Mouse (Mus musculus): ENCODE results near the gene Tspear. TPM values are rescaled to one million over a fixed set of nuclear protein-coding genes. Genes with fewer than 3 reads are reported as not detected.
A peak's percentile ranks its signal among the peaks of the same experiment; 100 is the strongest.

Tspear gene
- total and polyA plus RNA-seq, 3 experiments = 1.8 to 3.8 TPM; not detected in 1

- H3K27me3 ChIP-seq (ENCODE audit: control insufficient read depth in 1 of 2, insufficient read depth in 2 of 2, low read length in 2 of 2) = peaks cover 2 to 5% of the 10 kb centered on the region in 2 experiments; a peak in 3 of 4 replicates
- H3K4me1 ChIP-seq (ENCODE audit: control insufficient read depth in 1 of 2, insufficient read depth in 2 of 2, low read length in 2 of 2) = no peaks in the 10 kb centered on the region
- no peak within 1 kb of the TSS for H3K9ac ChIP-seq (ENCODE audit: control insufficient read depth, low read depth, low read length, poor library complexity, severe bottlenecking)
- H3K4me3 ChIP-seq (ENCODE audit: control insufficient read depth in 1 of 2, insufficient read depth in 1 of 2, low read depth in 2 of 2, low read length in 2 of 2) = no peak within 1 kb of the TSS
- no peaks in the 10 kb centered on the region for H3K79me2 ChIP-seq (ENCODE audit: control insufficient read depth, insufficient read depth, low read length, poor library complexity)
- TF ChIP-seq GABPA (IDR thresholded peaks at IDR 0.05; ENCODE audit: low read depth, low read length) (no peak), TCF12 (IDR thresholded peaks at IDR 0.05; ENCODE audit: low read depth, low read length) (no peak), SMC3 (IDR thresholded peaks at IDR 0.05; ENCODE audit: low read depth, low read length) (no peak), ZC3H11A (IDR thresholded peaks at IDR 0.05; ENCODE audit: low read depth, low read length) (no peak), MAFK (IDR thresholded peaks at IDR 0.05; ENCODE audit: borderline replicate concordance, low read depth, low read length) (no peak), EP300 (IDR thresholded peaks at IDR 0.05; ENCODE audit: low read depth in 1 of 2, low read length in 2 of 2) (no peak), ELF1 (IDR thresholded peaks at IDR 0.05; ENCODE audit: low read depth, low read length) (no peak), CTCF (IDR thresholded peaks at IDR 0.05 in 2 of 3, conservative IDR thresholded peaks at IDR 0.05 in 1 of 3; ENCODE audit: control insufficient read depth in 1 of 3, insufficient read depth in 1 of 3, low read depth in 2 of 3, low read length in 3 of 3, poor library complexity in 1 of 3, severe bottlenecking in 1 of 3) (no peak), JUND (IDR thresholded peaks at IDR 0.05; ENCODE audit: low read depth, low read length) (no peak), BHLHE40 (IDR thresholded peaks at IDR 0.05; ENCODE audit: borderline replicate concordance, low read depth, low read length) (no peak), RCOR1 (IDR thresholded peaks at IDR 0.05; ENCODE audit: low read depth, low read length) (no peak), NRF1 (IDR thresholded peaks at IDR 0.05; ENCODE audit: insufficient read depth, low read depth, low read length, poor library complexity, severe bottlenecking) (no peak), UBTF (IDR thresholded peaks at IDR 0.05; ENCODE audit: borderline replicate concordance, insufficient read depth, low read depth, low read length) (no peak), TBP (IDR thresholded peaks at IDR 0.05; ENCODE audit: low read depth, low read length) (no peak), MXI1 (IDR thresholded peaks at IDR 0.05; ENCODE audit: low read depth, low read length) (no peak), ZMIZ1 (IDR thresholded peaks at IDR 0.05; ENCODE audit: low read depth, low read length) (no peak), CHD1 (IDR thresholded peaks at IDR 0.05; ENCODE audit: low read depth, low read length) (no peak), POLR2AphosphoS2 (IDR thresholded peaks at IDR 0.05; ENCODE audit: low read length) (no peak), E2F4 (IDR thresholded peaks at IDR 0.05; ENCODE audit: borderline replicate concordance, low read depth, low read length) (no peak), HCFC1 (IDR thresholded peaks at IDR 0.05; ENCODE audit: low read depth, low read length) (no peak)
- no peaks in the 10 kb centered on the region for H3K9me3 ChIP-seq (replicated peaks; ENCODE audit: insufficient read depth, low read length)
- peak; percentile 9 for DNase-seq (ENCODE audit: low read depth, low spot score)
- no peak within 1 kb of the TSS for H3K27ac ChIP-seq (ENCODE audit: control insufficient read depth, low read depth, low read length)
- H3K36me3 ChIP-seq (ENCODE audit: control insufficient read depth in 1 of 2, insufficient read depth in 2 of 2, low read length in 2 of 2) = no peaks in the 10 kb centered on the region
Measured at GRCm38 (mm10) chr10:77697133-77697532, 10.8 kb downstream of the Tspear start, which contains the start of gene Gm9508. Gene Gm9508 (minus strand): TSS chr10:77697233.

- no peak within 1 kb of the TSS for H3K9ac ChIP-seq (ENCODE audit: control insufficient read depth, low read depth, low read length, poor library complexity, severe bottlenecking)
- DNase-seq (ENCODE audit: low read depth, low spot score) = no peak
- H3K79me2 ChIP-seq (ENCODE audit: control insufficient read depth, insufficient read depth, low read length, poor library complexity) = no peaks in the 10 kb centered on the region
- H3K4me3 ChIP-seq (ENCODE audit: control insufficient read depth in 1 of 2, insufficient read depth in 1 of 2, low read depth in 2 of 2, low read length in 2 of 2) = no peak within 1 kb of the TSS
- H3K27ac ChIP-seq (ENCODE audit: control insufficient read depth, low read depth, low read length) = no peak within 1 kb of the TSS
- H3K4me1 ChIP-seq (ENCODE audit: control insufficient read depth in 1 of 2, insufficient read depth in 2 of 2, low read length in 2 of 2) = no peaks in the 10 kb centered on the region
- H3K27me3 ChIP-seq (ENCODE audit: control insufficient read depth in 1 of 2, insufficient read depth in 2 of 2, low read length in 2 of 2) = peaks cover 0 to 2% of the 10 kb centered on the region in 2 experiments; a peak in 2 of 4 replicates
- TF ChIP-seq POLR2AphosphoS5 (IDR thresholded peaks at IDR 0.05; ENCODE audit: borderline replicate concordance, low read depth, low read length) (no peak), GABPA (IDR thresholded peaks at IDR 0.05; ENCODE audit: low read depth, low read length) (no peak), NELFE (IDR thresholded peaks at IDR 0.05; ENCODE audit: low read depth, low read length) (no peak), TBP (IDR thresholded peaks at IDR 0.05; ENCODE audit: low read depth, low read length) (no peak), TAL1 (IDR thresholded peaks at IDR 0.05; ENCODE audit: low read length) (no peak)
- H3K36me3 ChIP-seq (ENCODE audit: control insufficient read depth in 1 of 2, insufficient read depth in 2 of 2, low read length in 2 of 2) = no peaks in the 10 kb centered on the region
- no peaks in the 10 kb centered on the region for H3K9me3 ChIP-seq (replicated peaks; ENCODE audit: insufficient read depth, low read length)
Measured at GRCm38 (mm10) chr10:77706326-77706725, 20.0 kb downstream of the Tspear start, which contains the start of gene Gm10272. Gene Gm10272 (plus strand): TSS chr10:77706626.
